Mouse (Mus musculus): Measurements from ENCODE around the gene F5.

GRCm38 (mm10) chr1:164241494-164241893 is 89.9 kb downstream of the F5 start:
- TF ChIP-seq POLR2A (IDR thresholded peaks at IDR 0.05; ENCODE audit: low read depth, low read length) (no peak), CTCF (IDR thresholded peaks at IDR 0.05; ENCODE audit: borderline replicate concordance, insufficient read depth, low read length) (no peak)
